Mouse (Mus musculus): Measurements from ENCODE around the gene Epn2.

DNA sequence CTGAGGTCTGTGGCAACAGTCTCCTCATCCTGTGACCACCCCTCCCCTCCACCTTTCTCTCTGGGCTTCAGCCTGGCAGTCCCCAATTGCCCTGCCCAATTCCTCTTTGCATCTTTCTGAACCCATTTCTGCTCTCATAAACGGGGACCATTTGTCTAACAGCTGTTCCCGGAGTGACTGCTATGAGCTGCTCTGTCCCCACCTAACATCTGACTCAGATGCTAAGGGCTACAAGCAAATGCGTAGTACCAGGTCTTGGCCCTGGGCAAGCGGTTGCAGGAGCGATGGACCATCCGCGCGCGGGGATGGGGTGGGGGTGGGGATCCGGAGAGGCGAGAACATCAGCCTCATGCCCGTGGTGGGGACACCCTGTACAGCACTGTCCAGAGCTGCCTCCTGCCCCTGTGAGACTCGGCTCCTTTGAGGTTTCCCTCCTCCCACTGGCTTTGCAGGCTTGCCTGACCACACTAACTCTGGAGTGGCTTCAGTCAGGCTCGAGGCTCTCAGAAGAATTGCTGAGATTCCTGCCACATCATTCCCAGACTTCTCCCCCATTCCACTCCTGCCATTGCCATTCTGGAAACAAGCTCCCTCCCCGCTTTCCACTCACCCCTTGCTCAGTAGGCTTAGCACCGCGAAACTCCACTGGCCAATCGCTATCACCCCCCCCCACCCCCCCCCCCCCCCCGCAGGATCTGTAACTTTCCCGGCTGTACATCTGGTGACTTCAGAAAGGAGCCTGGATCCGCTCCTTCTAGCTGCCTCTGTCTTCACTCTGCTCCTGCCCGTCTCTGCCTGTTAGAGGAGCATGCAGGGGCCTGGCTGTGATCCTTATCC lies 36.4 kb upstream of the Epn2 start:
- TF ChIP-seq CTCF (IDR thresholded peaks at IDR 0.05; ENCODE audit: low read depth, low read length) (no peak), POLR2A (IDR thresholded peaks at IDR 0.05; ENCODE audit: insufficient read depth, low read length) (no peak), EP300 (IDR thresholded peaks at IDR 0.05; ENCODE audit: insufficient read depth, low read depth, low read length) (no peak)

Data from ES-Bruce4 (cell line).